Mouse (Mus musculus): ENCODE measurements around the gene Gnaq. TPM values are rescaled to one million over a fixed set of nuclear protein-coding genes. Genes with fewer than 3 reads are reported as not detected.
"Not testable (repeated sequence)": the region's sequence is repeated elsewhere in the genome, so short reads cannot be mapped to it uniquely, and the experiment has no call there.

The Gnaq gene
- polyA plus RNA-seq (2015; fragmentation: Nextera tagmentation; extraction: Ambion mirVana) = 32.5 and 32.9 TPM in 2 replicates

GRCm38 (mm10) chr19:16132791-16132864 is at the start of gene Gnaq:
Gene Gnaq (plus strand): TSS chr19:16132831.
- peak within 1 kb of the TSS; percentile 70 for H3K4me2 ChIP-seq (ENCODE audit: low read depth, low read length)
- no peaks in the 10 kb centered on the region for H3K36me3 ChIP-seq (ENCODE audit: control insufficient read depth, insufficient read depth, low read length)
- H3K9me3 ChIP-seq (ENCODE audit: control insufficient read depth, low read length) = no peaks in the 10 kb centered on the region
- no peaks in the 10 kb centered on the region for H3K27me3 ChIP-seq (ENCODE audit: control insufficient read depth, insufficient read depth, low read depth, low read length)
- H3K27ac ChIP-seq (ENCODE audit: low read length) = peak within 1 kb of the TSS; percentile 97
- no CpG with 5 or more reads among the region's 14 CpGs for WGBS
- no peak for ATAC-seq (ENCODE audit: low read depth)
- peaks cover 36% of the 10 kb centered on the region for H3K4me1 ChIP-seq (replicated peaks; ENCODE audit: control insufficient read depth, insufficient read depth, low read length)
- H3K4me3 ChIP-seq (ENCODE audit: low read length) = peak within 1 kb of the TSS; percentile 69
- H3K9ac ChIP-seq (ENCODE audit: low read length) = peak within 1 kb of the TSS; percentile 98

GRCm38 (mm10) chr19:16083981-16084630 is 48.5 kb upstream of the Gnaq start:
- ATAC-seq (ENCODE audit: low read depth); H3K27ac ChIP-seq (ENCODE audit: low read length): not testable (repeated sequence)
- 93% methylated on average over 20 of the region's 21 CpGs for WGBS

GRCm38 (mm10) chr19:16085248-16085647 is 47.4 kb upstream of the Gnaq start:
- 0 out of 2 replicates have a peak, but pooled peaks cover 2% of the 10 kb centered on the region for H3K9me3 ChIP-seq (ENCODE audit: control insufficient read depth, low read length)
- no peaks in the 10 kb centered on the region for H3K4me1 ChIP-seq (replicated peaks; ENCODE audit: control insufficient read depth, insufficient read depth, low read length)
- H3K9ac ChIP-seq (ENCODE audit: low read length) = no peak overlapping the region
- no peak overlapping the region for H3K4me2 ChIP-seq (ENCODE audit: low read depth, low read length)
- no peak overlapping the region for H3K27ac ChIP-seq (ENCODE audit: low read length)
- no peak overlapping the region for H3K4me3 ChIP-seq (ENCODE audit: low read length)
- 67% methylated on average over 4 of the region's 4 CpGs for WGBS
- H3K27me3 ChIP-seq (ENCODE audit: control insufficient read depth, insufficient read depth, low read depth, low read length) = no peaks in the 10 kb centered on the region
- ATAC-seq (ENCODE audit: low read depth) = no peak
- no peaks in the 10 kb centered on the region for H3K36me3 ChIP-seq (ENCODE audit: control insufficient read depth, insufficient read depth, low read length)

More at GRCm38 (mm10) chr19:16083981-16084630, 48.5 kb upstream of the Gnaq start:
- not testable (repeated sequence) for H3K9ac ChIP-seq (ENCODE audit: low read length); H3K4me1 ChIP-seq (replicated peaks; ENCODE audit: control insufficient read depth, insufficient read depth, low read length); H3K4me3 ChIP-seq (ENCODE audit: low read length); H3K27me3 ChIP-seq (ENCODE audit: control insufficient read depth, insufficient read depth, low read depth, low read length); H3K9me3 ChIP-seq (ENCODE audit: control insufficient read depth, low read length); H3K36me3 ChIP-seq (ENCODE audit: control insufficient read depth, insufficient read depth, low read length); H3K4me2 ChIP-seq (ENCODE audit: low read depth, low read length)

GRCm38 (mm10) chr19:16086154-16086553 is 46.5 kb upstream of the Gnaq start:
- H3K4me3 ChIP-seq (ENCODE audit: low read length) = no peak overlapping the region
- H3K36me3 ChIP-seq (ENCODE audit: control insufficient read depth, insufficient read depth, low read length) = no peaks in the 10 kb centered on the region
- no peak overlapping the region for H3K27ac ChIP-seq (ENCODE audit: low read length)
- 0 out of 2 replicates have a peak, but pooled peaks cover 2% of the 10 kb centered on the region for H3K9me3 ChIP-seq (ENCODE audit: control insufficient read depth, low read length)
- H3K4me2 ChIP-seq (ENCODE audit: low read depth, low read length) = no peak overlapping the region
- no peak for ATAC-seq (ENCODE audit: low read depth)
- H3K4me1 ChIP-seq (replicated peaks; ENCODE audit: control insufficient read depth, insufficient read depth, low read length) = no peaks in the 10 kb centered on the region
- no peaks in the 10 kb centered on the region for H3K27me3 ChIP-seq (ENCODE audit: control insufficient read depth, insufficient read depth, low read depth, low read length)
- no peak overlapping the region for H3K9ac ChIP-seq (ENCODE audit: low read length)

- Histone ChIP-seq H3K36me3 (ENCODE audit: control insufficient read depth, insufficient read depth, low read length) (no peaks in the 10 kb centered on the region), H3K9me3 (ENCODE audit: control insufficient read depth, low read length) (0 out of 2 replicates have a peak, but pooled peaks cover 2% of the 10 kb centered on the region), H3K4me3 (ENCODE audit: low read length) (no peak overlapping the region), H3K4me2 (ENCODE audit: low read depth, low read length) (no peak overlapping the region), H3K4me1 (replicated peaks; ENCODE audit: control insufficient read depth, insufficient read depth, low read length) (no peaks in the 10 kb centered on the region), H3K9ac (ENCODE audit: low read length) (no peak overlapping the region), H3K27me3 (ENCODE audit: control insufficient read depth, insufficient read depth, low read depth, low read length) (no peaks in the 10 kb centered on the region), H3K27ac (ENCODE audit: low read length) (no peak overlapping the region)
- ATAC-seq (ENCODE audit: low read depth) = no peak
Observed at GRCm38 (mm10) chr19:16086581-16086980, 46.0 kb upstream of the Gnaq start.

GRCm38 (mm10) chr19:16087391-16087790 is 45.2 kb upstream of the Gnaq start:
- Histone ChIP-seq H3K27me3 (ENCODE audit: control insufficient read depth, insufficient read depth, low read depth, low read length) (no peaks in the 10 kb centered on the region), H3K9me3 (ENCODE audit: control insufficient read depth, low read length) (0 out of 2 replicates have a peak, but pooled peaks cover 2% of the 10 kb centered on the region), H3K9ac (ENCODE audit: low read length) (no peak overlapping the region), H3K4me3 (ENCODE audit: low read length) (no peak overlapping the region), H3K4me2 (ENCODE audit: low read depth, low read length) (no peak overlapping the region), H3K4me1 (replicated peaks; ENCODE audit: control insufficient read depth, insufficient read depth, low read length) (no peaks in the 10 kb centered on the region), H3K36me3 (ENCODE audit: control insufficient read depth, insufficient read depth, low read length) (no peaks in the 10 kb centered on the region), H3K27ac (ENCODE audit: low read length) (peak overlapping the region; percentile 13; the same call in 1 of the 2 replicates)
- no peak for ATAC-seq (ENCODE audit: low read depth)

- no peak overlapping the region for H3K4me3 ChIP-seq (ENCODE audit: low read length)
- 50% methylated on average over 4 of the region's 4 CpGs for WGBS
Observed at GRCm38 (mm10) chr19:16093616-16094015, 39.0 kb upstream of the Gnaq start.

GRCm38 (mm10) chr19:16109901-16110300 is 22.7 kb upstream of the Gnaq start:
- no peak overlapping the region for H3K27ac ChIP-seq (ENCODE audit: low read length)
- H3K9me3 ChIP-seq (ENCODE audit: control insufficient read depth, low read length) = no peaks in the 10 kb centered on the region
- H3K4me3 ChIP-seq (ENCODE audit: low read length) = no peak overlapping the region
- no peaks in the 10 kb centered on the region; the same call in 1 of the 2 replicates for H3K4me1 ChIP-seq (replicated peaks; ENCODE audit: control insufficient read depth, insufficient read depth, low read length)
- H3K36me3 ChIP-seq (ENCODE audit: control insufficient read depth, insufficient read depth, low read length) = no peaks in the 10 kb centered on the region
- H3K27me3 ChIP-seq (ENCODE audit: control insufficient read depth, insufficient read depth, low read depth, low read length) = no peaks in the 10 kb centered on the region
- WGBS = 69% methylated on average over 3 of the region's 3 CpGs
- ATAC-seq (ENCODE audit: low read depth) = no peak
- no peak overlapping the region for H3K4me2 ChIP-seq (ENCODE audit: low read depth, low read length)
- no peak overlapping the region for H3K9ac ChIP-seq (ENCODE audit: low read length)

More at GRCm38 (mm10) chr19:16093616-16094015, 39.0 kb upstream of the Gnaq start:
- Histone ChIP-seq H3K9me3 (ENCODE audit: control insufficient read depth, low read length) (peaks cover 4% of the 10 kb centered on the region; the same call in 1 of the 2 replicates), H3K4me2 (ENCODE audit: low read depth, low read length) (no peak overlapping the region), H3K9ac (ENCODE audit: low read length) (no peak overlapping the region), H3K4me1 (replicated peaks; ENCODE audit: control insufficient read depth, insufficient read depth, low read length) (no peaks in the 10 kb centered on the region), H3K36me3 (ENCODE audit: control insufficient read depth, insufficient read depth, low read length) (no peaks in the 10 kb centered on the region), H3K27me3 (ENCODE audit: control insufficient read depth, insufficient read depth, low read depth, low read length) (no peaks in the 10 kb centered on the region), H3K27ac (ENCODE audit: low read length) (no peak overlapping the region)
- no peak for ATAC-seq (ENCODE audit: low read depth)

- H3K4me3 ChIP-seq (ENCODE audit: low read length) = no peak overlapping the region
- H3K9ac ChIP-seq (ENCODE audit: low read length) = no peak overlapping the region
- no peak for ATAC-seq (ENCODE audit: low read depth)
- no peak overlapping the region for H3K4me2 ChIP-seq (ENCODE audit: low read depth, low read length)
- no peaks in the 10 kb centered on the region for H3K9me3 ChIP-seq (ENCODE audit: control insufficient read depth, low read length)
- H3K4me1 ChIP-seq (replicated peaks; ENCODE audit: control insufficient read depth, insufficient read depth, low read length) = no peaks in the 10 kb centered on the region; the same call in 1 of the 2 replicates
- 54% methylated on average over 3 of the region's 3 CpGs for WGBS
- no peaks in the 10 kb centered on the region for H3K27me3 ChIP-seq (ENCODE audit: control insufficient read depth, insufficient read depth, low read depth, low read length)
- H3K27ac ChIP-seq (ENCODE audit: low read length) = no peak overlapping the region
- H3K36me3 ChIP-seq (ENCODE audit: control insufficient read depth, insufficient read depth, low read length) = no peaks in the 10 kb centered on the region
Observed at GRCm38 (mm10) chr19:16110670-16111069, 22.0 kb upstream of the Gnaq start.

- no peak overlapping the region for H3K9ac ChIP-seq (ENCODE audit: low read length)
- H3K4me2 ChIP-seq (ENCODE audit: low read depth, low read length) = no peak overlapping the region
- H3K27ac ChIP-seq (ENCODE audit: low read length) = peak overlapping the region; percentile 39; the same call in 1 of the 2 replicates
- peak; percentile 95 for ATAC-seq (ENCODE audit: low read depth)
- H3K27me3 ChIP-seq (ENCODE audit: control insufficient read depth, insufficient read depth, low read depth, low read length) = no peaks in the 10 kb centered on the region
- no peaks in the 10 kb centered on the region; the same call in 1 of the 2 replicates for H3K4me1 ChIP-seq (replicated peaks; ENCODE audit: control insufficient read depth, insufficient read depth, low read length)
- 31% methylated on average over 1 of the region's 1 CpGs for WGBS
- no peaks in the 10 kb centered on the region for H3K9me3 ChIP-seq (ENCODE audit: control insufficient read depth, low read length)
- no peak overlapping the region for H3K4me3 ChIP-seq (ENCODE audit: low read length)
- H3K36me3 ChIP-seq (ENCODE audit: control insufficient read depth, insufficient read depth, low read length) = no peaks in the 10 kb centered on the region
Observed at GRCm38 (mm10) chr19:16113295-16113694, 19.3 kb upstream of the Gnaq start.

All from lung, embryonic 16.5 days (tissue).